Mouse (Mus musculus): ENCODE results near the gene Zc3h18. TPM values are rescaled to one million over a fixed set of nuclear protein-coding genes. Genes with fewer than 3 reads are reported as not detected.

The Zc3h18 gene
- polyA plus RNA-seq, 1 experiment from 2014 or later, result 20.2 TPM

- H3K4me3 ChIP-seq (ENCODE audit: low read depth, low read length), result peak within 1 kb of the TSS; percentile 19; the same call in 1 of the 2 replicates
- 2% methylated on average over 48 of the region's 56 CpGs for WGBS
- TF ChIP-seq EP300 (IDR thresholded peaks at IDR 0.05), result no peak
- no peak within 1 kb of the TSS for H3K9ac ChIP-seq (replicated peaks; ENCODE audit: low read depth)
- no peaks in the 10 kb centered on the region for H3K9me3 ChIP-seq (ENCODE audit: low read length)
- H3K27ac ChIP-seq (ENCODE audit: low read length), result no peak within 1 kb of the TSS
- H3K4me1 ChIP-seq (ENCODE audit: insufficient read depth, low read depth, low read length), result peaks cover 10% of the 10 kb centered on the region; the same call in 1 of the 2 replicates
- no peaks in the 10 kb centered on the region for H3K36me3 ChIP-seq (ENCODE audit: insufficient read depth, low read length)
- H3K4me2 ChIP-seq (replicated peaks; ENCODE audit: low read depth, low read length), result peak within 1 kb of the TSS; percentile 49
- peaks cover 20% of the 10 kb centered on the region; the same call in 1 of the 2 replicates for H3K27me3 ChIP-seq (replicated peaks; ENCODE audit: insufficient read depth, low read length)
- peak; percentile 88 for ATAC-seq
- DNase-seq (ENCODE audit: low spot score), result peak; percentile 80
These were observed 84.4 kb downstream of the Zc3h18 start, which contains the start of gene Snai3 for GRCm38 (mm10) chr8:122460524-122461472. Snai3 (minus strand) TSS chr8:122460733.

- Histone ChIP-seq H3K4me1 (ENCODE audit: insufficient read depth, low read depth, low read length) (peaks cover 10% of the 10 kb centered on the region; the same call in 1 of the 2 replicates), H3K9me3 (ENCODE audit: low read length) (no peaks in the 10 kb centered on the region), H3K36me3 (ENCODE audit: insufficient read depth, low read length) (0 out of 2 replicates have a peak, but pooled peaks cover 2% of the 10 kb centered on the region), H3K4me2 (replicated peaks; ENCODE audit: low read depth, low read length) (no peak overlapping the region), H3K4me3 (ENCODE audit: low read depth, low read length) (no peak overlapping the region), H3K27ac (ENCODE audit: low read length) (no peak overlapping the region), H3K27me3 (replicated peaks; ENCODE audit: insufficient read depth, low read length) (peaks cover 20% of the 10 kb centered on the region; the same call in 1 of the 2 replicates), H3K9ac (replicated peaks; ENCODE audit: low read depth) (no peak overlapping the region)
- TF ChIP-seq EP300 (IDR thresholded peaks at IDR 0.05) (no peak), CTCF (IDR thresholded peaks at IDR 0.05) (no peak)
- DNase-seq (ENCODE audit: low spot score) (peak; percentile 16), ATAC-seq (no peak)
- WGBS, result 65% methylated on average over 11 of the region's 11 CpGs
These were observed 85.2 kb downstream of the Zc3h18 start for GRCm38 (mm10) chr8:122461473-122462148.

- peaks cover 10% of the 10 kb centered on the region; the same call in 1 of the 2 replicates for H3K4me1 ChIP-seq (ENCODE audit: insufficient read depth, low read depth, low read length)
- peaks cover 20% of the 10 kb centered on the region; the same call in 1 of the 2 replicates for H3K27me3 ChIP-seq (replicated peaks; ENCODE audit: insufficient read depth, low read length)
- peaks cover 11% of the 10 kb centered on the region; the same call in 1 of the 2 replicates for H3K36me3 ChIP-seq (ENCODE audit: insufficient read depth, low read length)
- TF ChIP-seq EP300 (IDR thresholded peaks at IDR 0.05) (no peak), CTCF (IDR thresholded peaks at IDR 0.05) (no peak)
- no peak overlapping the region for H3K4me2 ChIP-seq (replicated peaks; ENCODE audit: low read depth, low read length)
- no peak overlapping the region for H3K27ac ChIP-seq (ENCODE audit: low read length)
- no peak overlapping the region for H3K9ac ChIP-seq (replicated peaks; ENCODE audit: low read depth)
- H3K4me3 ChIP-seq (ENCODE audit: low read depth, low read length), result no peak overlapping the region
- ATAC-seq (no peak), DNase-seq (ENCODE audit: low spot score) (no peak)
- no peaks in the 10 kb centered on the region for H3K9me3 ChIP-seq (ENCODE audit: low read length)
- 71% methylated on average over 8 of the region's 8 CpGs for WGBS
These were observed 86.1 kb downstream of the Zc3h18 start for GRCm38 (mm10) chr8:122462510-122462909.

- TF ChIP-seq CTCF (IDR thresholded peaks at IDR 0.05), result no peak
- TF ChIP-seq EP300 (IDR thresholded peaks at IDR 0.05), result peak; percentile 53
- DNase-seq (ENCODE audit: low spot score) (peak; percentile 85), ATAC-seq (peak; percentile 70)
- H3K9me3 ChIP-seq (ENCODE audit: low read length), result no peaks in the 10 kb centered on the region
- WGBS, result 23% methylated on average over 12 of the region's 12 CpGs
- H3K36me3 ChIP-seq (ENCODE audit: insufficient read depth, low read length), result peaks cover 14% of the 10 kb centered on the region; the same call in 1 of the 2 replicates
- no peak overlapping the region for H3K9ac ChIP-seq (replicated peaks; ENCODE audit: low read depth)
- peaks cover 16% of the 10 kb centered on the region; the same call in 1 of the 2 replicates for H3K27me3 ChIP-seq (replicated peaks; ENCODE audit: insufficient read depth, low read length)
- peak overlapping the region; percentile 11; the same call in 1 of the 2 replicates for H3K4me2 ChIP-seq (replicated peaks; ENCODE audit: low read depth, low read length)
- peaks cover 10% of the 10 kb centered on the region; the same call in 1 of the 2 replicates for H3K4me1 ChIP-seq (ENCODE audit: insufficient read depth, low read depth, low read length)
- peak overlapping the region; percentile 43 for H3K27ac ChIP-seq (ENCODE audit: low read length)
- no peak overlapping the region for H3K4me3 ChIP-seq (ENCODE audit: low read depth, low read length)
These were observed 87.5 kb downstream of the Zc3h18 start for GRCm38 (mm10) chr8:122463651-122464640.

- Histone ChIP-seq H3K27ac (ENCODE audit: low read length) (no peak overlapping the region), H3K4me2 (replicated peaks; ENCODE audit: low read depth, low read length) (no peak overlapping the region), H3K4me3 (ENCODE audit: low read depth, low read length) (no peak overlapping the region), H3K36me3 (ENCODE audit: insufficient read depth, low read length) (peaks cover 14% of the 10 kb centered on the region; the same call in 1 of the 2 replicates), H3K9ac (replicated peaks; ENCODE audit: low read depth) (no peak overlapping the region), H3K4me1 (ENCODE audit: insufficient read depth, low read depth, low read length) (peaks cover 10% of the 10 kb centered on the region; the same call in 1 of the 2 replicates), H3K27me3 (replicated peaks; ENCODE audit: insufficient read depth, low read length) (peaks cover 7% of the 10 kb centered on the region; the same call in 1 of the 2 replicates), H3K9me3 (ENCODE audit: low read length) (no peaks in the 10 kb centered on the region)
- ATAC-seq (no peak), DNase-seq (ENCODE audit: low spot score) (no peak)
- TF ChIP-seq EP300 (IDR thresholded peaks at IDR 0.05) (no peak), CTCF (IDR thresholded peaks at IDR 0.05) (no peak)
- 67% methylated on average over 7 of the region's 7 CpGs for WGBS
These were observed 88.6 kb downstream of the Zc3h18 start for GRCm38 (mm10) chr8:122464985-122465384.

Other genes with a start within 250 kb of the Zc3h18 start
- gene Zfpm1, start 94.5 kb upstream of the Zc3h18 start, polyA plus RNA-seq (2015; fragmentation: Nextera tagmentation; extraction: Ambion mirVana), result 1.5 and 1.7 TPM in 2 replicates
- not detected in 2 replicates for gene Trhr2, start 15.9 kb upstream of the Zc3h18 start, polyA plus RNA-seq (2015; fragmentation: Nextera tagmentation; extraction: Ambion mirVana)
- gene Il17c, start 45.4 kb downstream of the Zc3h18 start, polyA plus RNA-seq (2015; fragmentation: Nextera tagmentation; extraction: Ambion mirVana), result not detected in 2 replicates
- gene Cyba, start 56.3 kb downstream of the Zc3h18 start, polyA plus RNA-seq (2015; fragmentation: Nextera tagmentation; extraction: Ambion mirVana), result 401 and 429 TPM in 2 replicates
- gene Mvd, start 66.8 kb downstream of the Zc3h18 start, polyA plus RNA-seq (2015; fragmentation: Nextera tagmentation; extraction: Ambion mirVana), result 29.2 and 31.2 TPM in 2 replicates
- 1.2 and 1.5 TPM in 2 replicates for gene Snai3, start 84.1 kb downstream of the Zc3h18 start, polyA plus RNA-seq (2015; fragmentation: Nextera tagmentation; extraction: Ambion mirVana)
- 49.4 and 52.7 TPM in 2 replicates for gene Rnf166, start 99.5 kb downstream of the Zc3h18 start, polyA plus RNA-seq (2015; fragmentation: Nextera tagmentation; extraction: Ambion mirVana)
- gene Ctu2, start 99.5 kb downstream of the Zc3h18 start, polyA plus RNA-seq (2015; fragmentation: Nextera tagmentation; extraction: Ambion mirVana), result 21.2 and 25.9 TPM in 2 replicates
- 27.3 and 31.3 TPM in 2 replicates for gene Piezo1, start 174.7 kb downstream of the Zc3h18 start, polyA plus RNA-seq (2015; fragmentation: Nextera tagmentation; extraction: Ambion mirVana)
- gene Cdt1, start 191.4 kb downstream of the Zc3h18 start, polyA plus RNA-seq (2015; fragmentation: Nextera tagmentation; extraction: Ambion mirVana), result 7.4 and 7.7 TPM in 2 replicates
- gene Aprt, start 200.3 kb downstream of the Zc3h18 start, polyA plus RNA-seq (2015; fragmentation: Nextera tagmentation; extraction: Ambion mirVana), result 203 and 206 TPM in 2 replicates
- 14.3 and 14.5 TPM in 2 replicates for gene Galns, start 234.9 kb downstream of the Zc3h18 start, polyA plus RNA-seq (2015; fragmentation: Nextera tagmentation; extraction: Ambion mirVana)
- 66.8 and 70.0 TPM in 2 replicates for gene Trappc2l, start 235.0 kb downstream of the Zc3h18 start, polyA plus RNA-seq (2015; fragmentation: Nextera tagmentation; extraction: Ambion mirVana)
- gene Pabpn1l, start 246.1 kb downstream of the Zc3h18 start, polyA plus RNA-seq (2015; fragmentation: Nextera tagmentation; extraction: Ambion mirVana), result 0.12 TPM in 1 of 2 replicates, not detected in the other